Mouse (Mus musculus) CD4-positive naive resting alpha-beta T cell, adult 57 days (primary cell): ENCODE data around the gene B130006D01Rik. TPM values are rescaled to one million over a fixed set of nuclear protein-coding genes. Genes with fewer than 3 reads are reported as not detected.

ENCODE experiments used
- total RNA-seq: library from RNA; stranded (reverse); gene quantifications from one replicate; pipeline ENCODE4 v1.2.4, GENCODE M21; 2023

B130006D01Rik gene
- total RNA-seq, result 3.9 TPM

GRCm38 (mm10) chr11:95723287-95723686 is at the start of gene B130006D01Rik:
TSS of gene B130006D01Rik (plus strand) at chr11:95723587.

GRCm38 (mm10) chr11:95712563-95713224 is 10.7 kb upstream of the B130006D01Rik start, which contains the start of gene Zfp652:
TSS of gene Zfp652 (plus strand) at chr11:95712673.

Other genes starting within 250 kb of the B130006D01Rik start
- gene Nxph3, start 209.0 kb upstream of the B130006D01Rik start, total RNA-seq, result not detected
- gene Ngfr, start 135.9 kb upstream of the B130006D01Rik start, total RNA-seq, result not detected
- gene Phb, start 56.6 kb upstream of the B130006D01Rik start, total RNA-seq, result 51.4 TPM
- gene Zfp652, start 10.9 kb upstream of the B130006D01Rik start, total RNA-seq, result 68.0 TPM
- 1.2 TPM for gene Phospho1, start 100.9 kb downstream of the B130006D01Rik start, total RNA-seq
- 22.9 TPM for gene Gngt2, start 113.6 kb downstream of the B130006D01Rik start, total RNA-seq
- gene Abi3, start 118.9 kb downstream of the B130006D01Rik start, total RNA-seq, result 41.3 TPM
- not detected for gene B4galnt2, start 191.3 kb downstream of the B130006D01Rik start, total RNA-seq